Mouse (Mus musculus): ENCODE measurements around the gene Lsm14a.

Lsm14a gene

DNA sequence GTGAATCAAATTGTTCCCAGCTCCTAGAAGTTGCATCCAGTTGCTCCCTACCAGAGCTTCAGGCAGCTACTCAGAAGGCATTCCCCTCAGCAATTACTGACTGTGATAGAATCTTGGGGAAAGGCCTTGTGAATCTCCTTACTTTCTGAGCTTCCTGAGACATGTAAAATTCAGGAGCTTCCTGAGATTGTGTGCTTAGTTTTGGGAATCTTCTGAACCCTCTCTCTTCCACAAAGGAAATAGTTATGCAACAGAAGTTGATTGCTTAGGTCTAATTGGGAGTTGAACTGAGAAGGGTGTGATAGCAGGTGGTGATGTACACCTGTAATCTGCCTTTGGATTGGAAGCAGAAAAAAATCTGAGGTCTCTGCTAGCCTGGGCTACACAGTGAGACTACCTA, at the start of gene Lsm14a:
Gene Lsm14a (minus strand): TSS at position 101 of the 400 bp plus-strand sequence.
- DNase-seq, result no peak

GRCm38 (mm10) chr7:34438903-34439302, 45.8 kb upstream of the Lsm14a start:
- no peak for DNase-seq

GRCm38 (mm10) chr7:34433597-34433996, 40.5 kb upstream of the Lsm14a start:
- no peak for DNase-seq

DNA sequence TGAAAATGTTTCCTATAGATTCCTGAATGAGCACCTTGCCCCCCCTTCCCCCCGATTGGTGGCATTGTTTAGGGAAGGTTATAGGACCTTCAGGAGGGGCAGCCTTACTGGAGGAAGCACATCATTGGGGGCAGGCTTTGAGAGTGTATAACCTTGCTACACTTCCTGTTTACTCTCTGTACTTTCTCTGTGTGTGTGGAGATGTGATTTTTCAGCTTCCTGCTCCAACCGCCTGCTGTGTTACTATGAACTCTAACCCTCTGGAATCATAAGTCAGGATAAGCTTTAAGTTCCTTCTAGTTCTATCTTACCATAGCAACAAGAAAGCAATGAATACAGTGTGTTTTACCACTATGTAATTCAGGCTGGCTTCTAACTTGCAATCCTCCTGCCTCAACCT, 28.1 kb upstream of the Lsm14a start:
- DNase-seq, result no peak

DNA sequence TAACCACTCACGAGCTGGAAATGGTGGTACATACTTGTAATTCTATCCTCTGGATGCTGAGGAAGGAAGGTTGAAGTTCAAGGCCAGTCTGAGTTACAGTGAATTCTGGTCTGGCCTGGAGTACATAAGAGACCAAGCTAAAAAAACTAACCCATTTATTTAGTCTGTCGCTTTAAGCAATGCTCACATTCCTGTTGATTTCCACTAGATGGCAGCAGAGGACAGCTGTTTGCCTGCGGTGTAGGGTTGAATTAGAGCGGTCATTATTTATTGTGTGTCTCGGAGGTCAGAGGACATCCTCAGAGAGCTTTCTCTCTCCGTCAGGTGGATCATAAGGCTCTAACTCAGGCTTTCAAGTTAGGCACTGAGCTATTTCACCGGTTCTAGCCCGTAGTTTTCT, 14.4 kb upstream of the Lsm14a start:
- DNase-seq, result peak; percentile 37

DNA sequence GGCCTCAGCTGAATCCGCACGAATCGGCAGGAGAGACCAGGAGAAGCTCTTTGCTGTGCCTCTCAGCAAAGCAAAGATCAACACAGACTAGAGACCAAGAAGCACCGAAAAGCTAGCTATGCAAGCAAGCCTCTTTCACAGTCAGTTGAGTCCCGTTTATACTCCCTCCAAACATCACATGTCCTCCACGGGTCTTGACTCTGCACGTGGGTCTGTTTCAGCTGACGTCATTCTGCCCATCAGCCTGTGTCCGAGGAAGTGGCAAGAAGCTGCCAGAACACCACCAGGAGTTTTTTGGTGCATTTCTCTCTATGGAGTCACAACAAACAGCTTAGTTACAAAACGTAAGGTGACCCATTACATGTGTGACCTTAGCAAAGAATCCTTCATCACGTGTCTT, 10.8 kb upstream of the Lsm14a start:
- DNase-seq, result no peak

- DNase-seq, result peak; percentile 62
Measured at GRCm38 (mm10) chr7:34400070-34400469, 7.0 kb upstream of the Lsm14a start.

DNA sequence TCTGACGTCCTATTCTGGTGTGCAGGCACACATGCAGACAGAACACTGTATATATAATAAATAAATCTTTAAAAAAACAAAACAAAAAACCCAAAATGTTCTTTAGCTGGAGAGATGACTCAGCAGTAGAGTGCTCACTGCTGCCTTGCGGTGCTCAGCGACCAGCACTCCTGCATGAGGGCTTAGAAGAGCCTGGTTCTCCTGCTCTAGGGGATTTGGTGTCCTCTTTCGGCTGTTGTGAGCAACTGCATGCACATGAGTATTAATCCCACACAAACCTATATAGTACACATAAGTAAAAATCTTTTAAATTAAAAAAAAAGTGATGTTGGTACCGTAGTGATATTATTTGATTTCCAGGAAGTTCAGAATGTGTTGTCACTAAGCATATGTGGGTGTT, 5.7 kb upstream of the Lsm14a start:
- no peak for DNase-seq

- no peak for DNase-seq
Measured at GRCm38 (mm10) chr7:34396791-34397190, 3.7 kb upstream of the Lsm14a start.

- DNase-seq, result no peak
Measured at GRCm38 (mm10) chr7:34395761-34396160, 2.6 kb upstream of the Lsm14a start.

- DNase-seq, result no peak
Measured at GRCm38 (mm10) chr7:34394636-34395035, 1.5 kb upstream of the Lsm14a start.

DNA sequence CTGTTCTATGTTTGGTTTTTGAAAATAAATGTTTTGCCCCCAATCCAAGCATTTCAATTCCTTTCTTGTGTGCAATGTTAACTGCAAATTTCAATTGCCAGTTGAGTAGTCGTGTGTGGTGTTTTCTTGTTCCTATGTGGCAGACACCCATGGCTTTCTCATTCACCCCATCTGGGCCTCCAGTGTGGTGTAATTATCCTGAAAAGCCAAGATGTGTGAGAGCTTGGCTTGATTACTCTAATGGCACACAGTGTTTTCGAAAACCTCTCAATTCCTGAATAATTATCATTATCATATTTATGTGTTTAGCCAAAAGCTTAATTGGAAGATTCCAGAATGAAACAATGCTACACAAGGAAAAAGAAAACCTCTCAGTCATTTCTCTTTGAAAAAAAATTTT, 976 bp upstream of the Lsm14a start:
- no peak for DNase-seq

GRCm38 (mm10) chr7:34392335-34392734, 780 bp downstream of the Lsm14a start:
- peak; percentile 28 for DNase-seq

GRCm38 (mm10) chr7:34391711-34392110, 1.4 kb downstream of the Lsm14a start:
- DNase-seq, result no peak

DNA sequence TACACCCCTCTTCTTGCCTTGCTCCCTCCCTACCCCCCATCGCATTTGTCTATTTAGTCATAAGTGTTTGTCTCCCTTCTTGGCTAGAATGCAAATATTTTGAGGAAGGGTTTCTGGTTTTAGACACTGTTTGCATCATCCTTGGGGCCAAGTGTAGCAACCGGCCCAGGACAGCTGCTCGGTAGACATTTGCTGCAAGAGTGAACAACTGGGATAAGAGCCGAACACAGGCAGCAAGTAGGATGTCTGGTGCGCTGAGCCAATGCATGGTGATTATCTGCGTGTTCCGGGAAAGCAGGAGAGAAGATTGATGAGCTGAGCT, 2.3 kb downstream of the Lsm14a start:
- DNase-seq, result no peak

DNA sequence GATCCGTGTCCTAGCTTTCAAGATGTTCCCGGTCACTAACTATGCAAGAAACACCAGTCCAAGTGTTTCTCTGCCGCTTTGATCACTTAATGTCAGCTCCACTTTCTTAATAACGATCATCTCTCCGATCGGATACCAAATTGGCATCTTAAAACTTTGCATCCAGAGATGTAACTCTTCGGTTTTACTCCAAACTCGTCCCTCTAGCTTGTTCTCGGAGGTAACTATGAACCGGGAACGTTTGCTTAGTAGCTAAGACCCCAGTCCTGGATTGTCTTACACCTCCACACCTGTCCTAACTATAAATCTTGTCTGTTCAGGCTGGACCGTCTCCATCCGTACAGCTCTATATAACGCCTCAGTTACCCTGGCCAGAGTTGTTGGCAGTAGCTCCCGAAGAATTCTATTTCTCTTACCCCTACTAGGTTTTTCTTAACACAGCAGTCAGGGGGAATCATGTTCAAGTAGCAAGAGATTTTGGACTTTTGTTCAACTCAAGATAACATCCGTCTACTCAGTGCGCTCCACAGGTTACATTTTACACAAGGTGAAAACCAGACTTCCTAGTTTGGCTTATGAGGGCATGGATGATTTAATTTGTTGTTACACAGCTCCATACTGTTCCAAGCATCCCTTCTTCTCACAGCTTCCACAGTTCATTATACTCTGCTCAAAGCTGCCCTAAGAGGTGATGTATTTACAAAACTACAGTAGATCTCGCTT, 2.8 kb downstream of the Lsm14a start:
- no peak for DNase-seq

- peak; percentile 97 for DNase-seq
Measured at GRCm38 (mm10) chr7:34389277-34390085, 3.6 kb downstream of the Lsm14a start.

GRCm38 (mm10) chr7:34388445-34389276, 4.5 kb downstream of the Lsm14a start:
- DNase-seq, result peak; percentile 80

GRCm38 (mm10) chr7:34387784-34388444, 5.2 kb downstream of the Lsm14a start:
- no peak for DNase-seq

GRCm38 (mm10) chr7:34382803-34383202, 10.3 kb downstream of the Lsm14a start:
- no peak for DNase-seq

DNA sequence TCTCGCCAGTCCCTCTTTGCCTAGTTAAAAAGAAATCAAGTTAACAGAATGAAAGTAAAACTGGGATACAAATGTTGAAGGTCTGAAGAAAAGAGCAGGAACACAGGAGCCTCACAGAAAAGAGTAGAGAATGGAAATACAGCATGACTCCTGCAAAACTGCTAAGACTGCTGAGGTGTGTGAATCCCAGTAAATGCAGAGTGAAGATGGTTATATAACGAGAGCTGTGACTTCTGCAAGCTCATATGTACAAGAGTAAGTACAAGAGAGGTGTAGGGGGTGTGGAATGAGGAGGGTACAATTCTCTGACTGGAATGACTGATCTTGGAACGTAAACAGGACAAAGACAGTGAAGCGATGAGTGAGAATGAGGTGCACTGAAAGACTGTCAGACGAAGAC, 11.4 kb downstream of the Lsm14a start:
- no peak for DNase-seq

DNA sequence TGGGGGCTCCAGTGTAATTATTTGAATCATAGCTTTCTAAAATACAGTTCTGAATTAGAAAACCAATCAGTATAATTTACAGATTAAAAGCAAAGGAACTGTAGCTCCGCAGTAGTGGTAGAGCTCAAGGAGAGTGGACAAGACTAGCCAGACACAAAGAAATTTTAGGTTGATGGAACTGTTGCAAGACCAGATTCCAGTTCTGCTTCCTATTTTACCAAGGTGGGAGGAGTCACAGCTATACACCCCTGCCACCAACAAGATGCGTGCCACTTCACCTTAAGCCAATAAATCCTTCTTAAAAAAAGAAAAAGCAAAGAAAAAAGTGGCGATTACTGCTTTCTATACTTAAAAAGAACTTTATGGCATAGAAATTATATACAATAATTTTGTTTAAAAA, 12.8 kb downstream of the Lsm14a start:
- DNase-seq, result no peak

- no peak for DNase-seq
Measured at GRCm38 (mm10) chr7:34373906-34374305, 19.2 kb downstream of the Lsm14a start.
